Comparison of ENCODE assay signal across 18 mouse cellular contexts in genomic region chr6:36752887-36753286, GRCm38 (mm10). TPM values are rescaled to one million over a fixed set of nuclear protein-coding genes. Genes with fewer than 3 reads are reported as not detected.
DNase-seq lines count a peak whose midpoint lies in the region; ATAC-seq lines count a peak whose summit lies in the region.
"Had no signal": no experiment of that assay in that cellular context is flagged by ENCODE, and none has a peak within 500 bp of the region (broad histone marks: within the 10 kb centered on the region; RNA-seq: fewer than 3 reads in every experiment).

No protein-coding gene starts in this region.

- no peaks in the 10 kb centered on the region for H3K36me3 ChIP-seq in midbrain, embryonic 11.5 days (ENCODE audit: control insufficient read depth, insufficient read depth, low read length)
- H3K36me3 ChIP-seq in midbrain, embryonic 13.5 days: peaks cover 3% of the 10 kb centered on the region; the same call in 1 of the 2 replicates
- H3K36me3 ChIP-seq in forebrain, embryonic 15.5 days: no peaks in the 10 kb centered on the region
- H3K36me3 ChIP-seq in kidney, embryonic 15.5 days: peaks cover 7% of the 10 kb centered on the region
- H3K36me3 ChIP-seq: limb, embryonic 15.5 days had no signal

- no peaks in the 10 kb centered on the region for H3K27me3 ChIP-seq in midbrain, embryonic 11.5 days (ENCODE audit: control insufficient read depth, insufficient read depth, low read length)
- no peaks in the 10 kb centered on the region for H3K27me3 ChIP-seq in midbrain, embryonic 13.5 days
- H3K27me3 ChIP-seq in forebrain, embryonic 15.5 days: no peaks in the 10 kb centered on the region
- no peaks in the 10 kb centered on the region for H3K27me3 ChIP-seq in kidney, embryonic 15.5 days
- H3K27me3 ChIP-seq: limb, embryonic 15.5 days; midbrain, embryonic 12.5 days had no signal

- H3K4me1 ChIP-seq in midbrain, embryonic 11.5 days (ENCODE audit: control insufficient read depth, insufficient read depth, low read length): peaks cover 4% of the 10 kb centered on the region; the same call in 1 of the 2 replicates
- H3K4me1 ChIP-seq in midbrain, embryonic 13.5 days (replicated peaks): peaks cover 12% of the 10 kb centered on the region
- peaks cover 22% of the 10 kb centered on the region for H3K4me1 ChIP-seq in forebrain, embryonic 15.5 days
- no peaks in the 10 kb centered on the region for H3K4me1 ChIP-seq in kidney, embryonic 15.5 days
- H3K4me1 ChIP-seq: limb, embryonic 15.5 days had no signal

- no peak overlapping the region for H3K4me2 ChIP-seq in midbrain, embryonic 11.5 days
- H3K4me2 ChIP-seq in midbrain, embryonic 13.5 days (replicated peaks): no peak overlapping the region
- no peak overlapping the region for H3K4me2 ChIP-seq in forebrain, embryonic 15.5 days (replicated peaks)
- no peak overlapping the region for H3K4me2 ChIP-seq in kidney, embryonic 15.5 days
- H3K4me2 ChIP-seq: limb, embryonic 15.5 days; midbrain, embryonic 12.5 days had no signal

- H3K27ac ChIP-seq in midbrain, embryonic 11.5 days (ENCODE audit: low read depth, low read length): no peak overlapping the region
- H3K27ac ChIP-seq in midbrain, embryonic 13.5 days: no peak overlapping the region
- H3K27ac ChIP-seq in forebrain, embryonic 15.5 days (replicated peaks): peak overlapping the region; percentile 42
- no peak overlapping the region for H3K27ac ChIP-seq in kidney, embryonic 15.5 days
- H3K27ac ChIP-seq: kidney, postnatal 0 days; limb, embryonic 15.5 days; midbrain, embryonic 12.5 days had no signal

- no peak for DNase-seq in frontal cortex, postnatal 10 days (ENCODE audit: low spot score in 2 of 2)
- peak; percentile 41 for DNase-seq in midbrain, embryonic 11.5 days (ENCODE audit: low spot score, missing footprints)
- peak; percentile 55 for DNase-seq in retina, embryonic 14.5 days (ENCODE audit: low spot score)
- DNase-seq: adrenal gland, postnatal 14 days; B cell, adult 2 months; cerebellum, adult 9-11 months; heart, adult 11 months; heart, postnatal 4 days; lung, postnatal 4 days; thymus, adult 18-20 months had no signal

- no peak overlapping the region for H3K9ac ChIP-seq in midbrain, embryonic 11.5 days (ENCODE audit: low read length)
- H3K9ac ChIP-seq in midbrain, embryonic 13.5 days (replicated peaks): no peak overlapping the region
- no peak overlapping the region for H3K9ac ChIP-seq in forebrain, embryonic 15.5 days (replicated peaks)
- no peak overlapping the region for H3K9ac ChIP-seq in kidney, embryonic 15.5 days
- H3K9ac ChIP-seq: limb, embryonic 15.5 days; midbrain, embryonic 12.5 days had no signal

- 82% methylated on average over 6 of the region's 6 CpGs for WGBS in midbrain, embryonic 11.5 days
- WGBS in midbrain, embryonic 13.5 days: 64% methylated on average over 6 of the region's 6 CpGs
- WGBS in forebrain, embryonic 15.5 days: 14% methylated on average over 6 of the region's 6 CpGs
- WGBS in kidney, embryonic 15.5 days: 65% methylated on average over 6 of the region's 6 CpGs

- peak; percentile 64 for ATAC-seq in frontal cortex, adult (ENCODE audit: low TSS enrichment)
- no peak for ATAC-seq in midbrain, embryonic 11.5 days (ENCODE audit: low FRiP score)
- ATAC-seq in midbrain, embryonic 13.5 days: no peak
- peak; percentile 38; the same call in 1 of the 2 replicates for ATAC-seq in forebrain, embryonic 15.5 days (replicated peaks)
- no peak for ATAC-seq in kidney, embryonic 15.5 days (replicated peaks; ENCODE audit: low FRiP score)
- ATAC-seq: intestine, postnatal 0 days had no signal

- no peak overlapping the region for H3K4me3 ChIP-seq in midbrain, embryonic 11.5 days (ENCODE audit: low read depth, low read length)
- no peak overlapping the region for H3K4me3 ChIP-seq in midbrain, embryonic 13.5 days (replicated peaks)
- no peak overlapping the region for H3K4me3 ChIP-seq in forebrain, embryonic 15.5 days
- no peak overlapping the region for H3K4me3 ChIP-seq in kidney, embryonic 15.5 days (replicated peaks)
- H3K4me3 ChIP-seq: limb, embryonic 15.5 days; midbrain, embryonic 12.5 days had no signal

- no peaks in the 10 kb centered on the region for H3K9me3 ChIP-seq in midbrain, embryonic 11.5 days (ENCODE audit: control insufficient read depth, low read length)
- H3K9me3 ChIP-seq in midbrain, embryonic 13.5 days: no peaks in the 10 kb centered on the region
- H3K9me3 ChIP-seq in forebrain, embryonic 15.5 days: no peaks in the 10 kb centered on the region
- H3K9me3 ChIP-seq in kidney, embryonic 15.5 days (replicated peaks): no peaks in the 10 kb centered on the region
- H3K9me3 ChIP-seq: limb, embryonic 15.5 days; midbrain, embryonic 12.5 days had no signal

RNA-seq across cellular contexts. Expression of gene Ptn, which starts 57.1 kb away (rescaled TPM):
- 243 and 244 TPM in 2 replicates for polyA plus RNA-seq in midbrain, embryonic 11.5 days (2014; fragmentation: Nextera tagmentation; extraction: Ambion mirVana)
- 499 and 584 TPM in 2 replicates for polyA plus RNA-seq in midbrain, embryonic 13.5 days (2015; fragmentation: Nextera tagmentation; extraction: Ambion mirVana)
- polyA plus RNA-seq in forebrain, embryonic 15.5 days (2015; fragmentation: Nextera tagmentation; extraction: Ambion mirVana): 502 and 540 TPM in 2 replicates
- polyA plus RNA-seq in kidney, embryonic 15.5 days (2015; fragmentation: Nextera tagmentation; extraction: Ambion mirVana): 362 and 367 TPM in 2 replicates

Comparison
In these comparisons a context has a peak if more than half of its experiments do, and no peak if none do; other contexts are left out.
1. ATAC-seq: peak in frontal cortex, adult (single experiment) and forebrain, embryonic 15.5 days (single experiment); none in midbrain, embryonic 11.5 days (single experiment), midbrain, embryonic 13.5 days (single experiment) and kidney, embryonic 15.5 days (single experiment).
2. DNase-seq: peak in midbrain, embryonic 11.5 days (single experiment) and retina, embryonic 14.5 days (single experiment); none in frontal cortex, postnatal 10 days (0 of 2).